Mouse (Mus musculus) heart, postnatal 0 days (tissue): ENCODE results near the gene Ugt1a8.

Source experiments
- CTCF ChIP-seq: IDR thresholded peaks from 2 replicates; pipeline ENCODE4 v1.5.1; 2016; ENCODE audit warnings: antibody characterized with exemption, control low read depth, low read depth
- EP300 ChIP-seq: IDR thresholded peaks from 2 replicates; pipeline ENCODE4 v1.6.1; 2016; ENCODE audit warnings: antibody characterized with exemption, low read depth

DNA sequence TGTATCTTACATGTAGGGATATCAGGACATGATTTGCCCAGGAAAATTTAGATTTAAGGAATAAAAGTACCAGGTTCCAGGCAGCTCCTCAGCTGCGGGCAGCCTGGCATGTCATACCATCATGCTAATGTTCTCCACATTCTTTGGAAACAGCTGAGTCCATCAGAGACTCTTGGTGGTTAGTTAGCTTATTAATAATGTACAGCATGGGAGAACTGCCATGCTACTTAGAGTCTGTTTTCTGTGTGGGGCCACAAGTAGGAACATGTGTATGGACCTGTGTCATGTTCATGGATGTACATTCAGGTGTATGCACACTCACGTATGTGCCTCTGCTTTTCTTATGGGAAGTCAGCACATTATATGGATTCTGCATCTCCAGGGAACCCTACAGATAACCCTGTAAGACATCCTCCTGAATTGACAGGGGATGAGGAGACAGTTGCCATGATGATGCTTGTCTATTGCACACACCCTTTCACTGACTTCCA lies 126.9 kb downstream of the Ugt1a8 start:
- TF ChIP-seq CTCF (no peak), EP300 (no peak)
